Mouse (Mus musculus) urinary bladder, postnatal 10 days (tissue): ENCODE data around the gene Map3k11.

Source experiments
- DNase-seq: peaks from one replicate; pipeline ENCODE4 v3.0.0; 2022; ENCODE audit warnings: low spot score

Map3k11 gene

DNA sequence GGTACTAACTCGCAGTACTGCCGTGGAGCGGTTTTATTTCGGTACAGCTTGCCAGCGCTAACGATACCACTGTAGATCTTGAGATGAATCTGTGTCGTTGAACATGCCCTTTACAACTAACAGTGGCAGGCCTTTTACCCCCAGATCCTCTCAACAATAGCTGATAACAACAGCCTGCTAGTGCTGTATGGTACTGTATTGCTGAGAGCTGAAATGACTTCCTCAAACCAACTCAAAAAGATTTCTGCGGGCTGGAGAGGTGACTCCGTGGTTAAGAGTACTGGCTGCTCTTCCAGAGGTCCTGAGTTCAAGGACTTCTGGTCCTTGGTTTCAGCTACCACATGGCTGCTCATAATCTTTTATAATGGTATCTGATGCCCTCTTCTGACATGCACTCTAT is 45.8 kb downstream of the Map3k11 start:
- no peak for DNase-seq

DNA sequence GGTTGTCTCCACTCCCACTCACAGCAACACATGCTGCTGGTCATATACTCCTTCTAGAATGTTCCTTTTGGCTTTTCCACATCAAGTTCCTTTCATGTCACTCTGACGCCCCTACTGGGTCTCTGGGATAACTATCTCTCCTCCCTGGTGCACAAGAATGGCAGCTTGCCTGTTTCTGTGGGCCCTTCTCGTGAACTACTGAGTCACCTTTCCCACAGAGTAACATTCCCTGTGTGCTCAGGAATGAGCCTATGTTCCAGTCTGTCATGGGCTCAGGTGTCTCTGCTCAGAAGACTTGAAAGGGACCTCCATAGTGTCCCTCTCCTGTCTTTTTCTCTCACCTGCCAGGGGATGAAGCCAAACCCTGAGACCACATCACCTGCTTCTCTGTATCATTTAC is 50.9 kb downstream of the Map3k11 start:
- no peak for DNase-seq

DNA sequence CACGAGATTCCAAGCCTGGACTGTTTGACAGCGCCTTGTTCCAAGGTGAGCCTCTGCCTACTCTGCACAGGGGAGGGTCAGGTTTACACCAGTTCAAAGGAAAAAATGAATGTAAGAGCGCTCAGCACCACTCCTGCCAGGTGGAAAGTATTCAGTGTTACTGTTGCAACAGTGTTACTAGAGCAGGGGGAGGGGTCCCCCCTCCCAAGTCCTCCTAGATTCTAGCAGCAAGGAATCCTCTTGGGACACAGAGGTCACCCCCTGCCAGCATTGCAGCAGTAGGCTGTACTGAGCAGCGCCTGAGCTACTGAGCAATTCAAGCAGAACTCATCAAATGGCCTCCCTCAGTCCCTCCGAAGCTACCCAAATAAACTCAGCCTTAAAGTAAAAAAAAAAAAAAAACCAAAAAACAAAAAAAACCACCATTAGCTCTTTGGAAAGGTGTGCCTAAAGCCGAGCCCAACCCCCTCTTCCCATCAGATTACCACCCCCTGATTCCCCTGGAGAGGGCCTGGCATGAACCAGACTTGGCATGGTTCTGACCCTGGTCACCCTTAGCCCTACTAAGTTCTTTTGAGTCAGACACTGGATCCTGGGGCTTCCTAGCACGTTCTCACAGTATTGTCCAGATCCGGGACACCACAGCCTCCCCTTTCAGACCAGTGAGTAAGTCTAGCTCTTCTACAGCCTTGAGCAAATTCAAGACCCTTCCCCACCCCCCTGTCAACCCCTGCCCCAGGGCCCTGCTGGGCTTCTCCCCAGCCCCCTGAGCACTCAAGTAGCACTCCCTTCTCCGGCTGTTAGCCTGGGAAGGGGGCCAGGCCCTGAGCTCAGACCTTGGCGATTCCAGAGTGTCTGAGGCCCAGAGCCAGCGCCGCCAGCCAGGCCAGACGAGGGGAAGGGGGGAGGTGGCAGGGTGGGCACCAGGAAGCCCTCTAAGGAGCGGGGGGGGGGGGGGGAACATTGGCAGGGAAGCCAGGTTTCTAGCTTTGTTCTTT is 52.1 kb downstream of the Map3k11 start, which contains the start of gene Ltbp3:
TSS of gene Ltbp3 (plus strand) at position 585 of the 998 bp plus-strand sequence.
- DNase-seq: no peak

DNA sequence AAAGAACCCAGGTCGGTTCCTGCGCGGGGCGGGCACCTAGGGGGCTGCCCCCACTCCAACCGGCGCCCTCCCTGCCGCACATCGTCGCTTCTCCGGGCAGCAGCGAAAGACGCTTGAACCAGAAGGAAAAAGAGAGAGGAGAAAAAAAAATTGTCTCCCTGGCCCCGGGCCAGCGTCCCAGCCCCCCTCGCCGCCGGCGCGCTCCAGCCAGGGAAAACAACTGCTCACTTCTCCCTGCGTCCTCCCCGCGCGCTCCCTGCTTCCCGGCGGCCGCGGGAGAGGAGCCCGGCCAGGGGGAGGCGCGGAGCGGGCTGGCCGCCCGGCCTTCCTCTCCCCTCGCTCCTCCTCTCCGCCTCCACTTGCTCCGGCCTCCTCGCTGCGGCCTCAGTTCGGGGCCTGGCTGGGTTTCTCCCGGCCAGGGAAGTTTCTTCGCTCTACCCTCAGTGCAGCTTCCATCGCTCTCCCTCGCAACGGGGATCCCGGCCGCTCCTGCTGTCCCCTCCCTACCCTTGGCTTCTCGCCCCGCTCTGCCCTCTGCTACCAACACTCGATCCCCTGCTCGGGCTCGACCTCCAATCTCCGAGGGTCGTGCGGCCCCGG is 53.2 kb downstream of the Map3k11 start:
- no peak for DNase-seq

DNA sequence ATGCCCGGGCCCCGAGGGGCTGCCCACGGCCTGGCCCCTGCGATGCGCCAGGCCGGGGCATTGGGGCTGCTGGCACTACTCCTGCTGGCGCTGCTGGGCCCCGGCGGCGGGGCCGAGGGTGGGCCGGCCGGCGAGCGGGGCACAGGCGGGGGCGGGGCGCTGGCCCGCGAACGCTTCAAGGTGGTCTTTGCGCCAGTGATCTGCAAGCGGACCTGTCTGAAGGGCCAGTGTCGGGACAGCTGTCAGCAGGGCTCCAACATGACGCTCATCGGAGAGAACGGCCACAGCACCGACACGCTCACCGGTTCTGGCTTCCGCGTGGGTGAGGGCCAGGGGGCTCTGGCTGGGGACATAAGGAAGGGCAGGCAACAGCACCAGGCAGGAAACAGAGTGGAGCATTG is 53.7 kb downstream of the Map3k11 start:
- DNase-seq: no peak

DNA sequence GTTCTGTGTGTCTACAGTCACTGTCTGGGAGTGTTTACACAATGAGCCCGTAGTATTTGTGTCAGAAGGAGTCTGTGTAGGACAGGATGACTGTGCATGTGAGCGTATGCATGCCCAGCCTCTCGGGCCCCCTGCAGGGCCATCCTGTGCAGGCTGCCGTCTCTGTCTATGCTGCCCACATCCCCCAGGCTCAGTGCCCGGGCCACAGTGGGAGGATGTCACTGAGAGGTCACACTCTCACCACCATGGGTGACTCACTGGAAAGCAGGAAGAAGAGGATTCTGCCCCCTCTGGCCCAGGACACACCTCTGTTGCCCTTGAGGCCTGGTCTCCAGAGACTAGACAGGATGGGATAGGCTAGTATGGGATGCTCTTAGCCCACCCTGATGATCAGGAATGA is 55.0 kb downstream of the Map3k11 start:
- DNase-seq: no peak

DNA sequence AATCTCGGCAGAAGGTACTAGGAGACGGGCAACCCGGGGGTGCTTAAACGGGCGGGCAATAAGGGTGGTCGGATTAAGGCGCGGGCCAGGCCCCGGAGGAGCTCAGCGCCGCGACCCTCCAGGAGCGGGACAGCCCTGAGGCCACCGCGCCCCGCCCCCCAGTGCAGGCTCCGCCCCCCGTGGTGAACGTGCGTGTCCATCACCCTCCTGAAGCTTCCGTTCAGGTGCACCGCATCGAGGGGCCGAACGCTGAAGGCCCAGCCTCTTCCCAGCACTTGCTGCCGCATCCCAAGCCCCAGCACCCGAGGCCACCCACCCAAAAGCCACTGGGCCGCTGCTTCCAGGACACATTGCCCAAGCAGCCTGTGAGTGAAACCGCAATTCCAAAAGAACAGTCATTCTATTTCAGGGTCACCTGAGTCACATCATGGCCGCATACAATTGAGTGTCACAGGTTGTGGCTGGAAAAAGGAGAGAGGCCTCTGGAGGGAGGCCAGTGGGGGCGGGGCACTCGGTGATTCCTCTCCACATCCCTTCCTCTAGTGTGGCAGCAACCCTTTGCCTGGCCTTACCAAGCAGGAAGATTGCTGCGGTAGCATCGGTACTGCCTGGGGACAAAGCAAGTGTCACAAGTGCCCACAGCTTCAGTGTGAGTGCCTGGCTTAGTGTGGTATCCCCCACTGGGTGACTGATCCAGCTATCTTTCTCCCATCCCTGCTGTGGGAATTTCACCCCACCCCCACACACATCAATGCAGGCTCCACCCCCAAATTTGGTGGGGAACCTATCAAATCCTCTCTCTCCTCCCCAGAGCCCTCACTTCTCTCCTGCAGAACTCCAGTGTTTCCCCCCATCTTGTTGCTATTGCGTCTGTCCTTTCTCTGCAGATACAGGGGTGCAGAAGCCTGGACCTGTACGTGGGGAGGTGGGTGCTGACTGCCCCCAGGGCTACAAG is 57.5 kb downstream of the Map3k11 start:
- DNase-seq: no peak

DNA sequence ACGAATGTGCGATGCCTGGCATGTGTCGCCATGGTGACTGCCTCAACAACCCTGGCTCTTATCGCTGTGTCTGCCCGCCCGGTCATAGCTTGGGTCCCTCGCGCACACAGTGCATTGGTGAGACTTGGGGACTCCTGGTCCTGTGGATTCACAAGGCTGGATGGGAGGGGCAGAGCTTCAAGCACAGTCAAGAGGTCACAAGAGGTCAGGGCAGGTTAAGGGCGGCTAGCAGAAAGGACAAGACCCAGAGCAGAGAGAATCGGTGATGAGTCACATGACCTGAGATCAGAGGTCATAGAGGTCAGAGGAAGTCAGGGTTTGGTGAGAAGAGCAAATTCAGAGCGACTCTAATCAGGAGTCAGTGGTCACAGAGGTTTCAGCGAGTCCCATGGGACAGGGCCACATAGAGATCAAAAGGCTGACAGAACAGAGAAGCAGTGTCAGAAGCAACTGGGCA is 58.4 kb downstream of the Map3k11 start:
- DNase-seq: no peak

DNA sequence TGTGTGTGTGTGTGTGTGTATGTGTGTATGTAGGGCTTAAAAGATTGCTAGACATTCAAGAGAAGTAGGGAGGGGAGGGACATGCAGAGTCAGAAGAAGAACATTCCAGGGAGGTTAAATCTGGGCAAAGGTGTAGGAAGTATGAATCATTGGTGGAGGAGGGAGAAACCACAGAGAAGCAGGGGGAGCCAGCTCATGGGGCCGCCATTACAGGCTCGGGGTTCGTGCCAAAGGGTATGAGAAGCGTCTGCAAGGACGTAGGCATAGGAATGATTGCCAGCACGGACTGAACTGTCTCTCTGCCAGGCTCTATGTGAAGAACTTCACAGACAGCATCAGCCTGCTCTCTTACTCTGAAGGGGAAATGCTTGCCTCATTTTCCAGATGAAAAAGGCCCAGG is 60.9 kb downstream of the Map3k11 start:
- no peak for DNase-seq

DNA sequence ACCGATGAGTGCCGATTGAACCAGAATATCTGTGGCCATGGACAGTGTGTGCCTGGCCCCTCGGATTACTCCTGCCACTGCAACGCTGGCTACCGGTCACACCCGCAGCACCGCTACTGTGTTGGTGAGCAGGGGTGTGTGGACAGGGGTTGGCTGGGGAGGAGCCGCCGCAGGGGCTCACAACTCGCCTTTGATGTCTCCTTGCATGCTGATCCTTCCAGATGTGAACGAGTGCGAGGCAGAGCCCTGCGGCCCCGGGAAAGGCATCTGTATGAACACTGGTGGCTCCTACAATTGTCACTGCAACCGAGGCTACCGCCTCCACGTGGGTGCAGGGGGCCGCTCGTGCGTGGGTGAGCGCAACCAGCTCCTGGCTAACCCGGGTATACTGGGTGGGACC is 62.4 kb downstream of the Map3k11 start:
- DNase-seq: no peak

DNA sequence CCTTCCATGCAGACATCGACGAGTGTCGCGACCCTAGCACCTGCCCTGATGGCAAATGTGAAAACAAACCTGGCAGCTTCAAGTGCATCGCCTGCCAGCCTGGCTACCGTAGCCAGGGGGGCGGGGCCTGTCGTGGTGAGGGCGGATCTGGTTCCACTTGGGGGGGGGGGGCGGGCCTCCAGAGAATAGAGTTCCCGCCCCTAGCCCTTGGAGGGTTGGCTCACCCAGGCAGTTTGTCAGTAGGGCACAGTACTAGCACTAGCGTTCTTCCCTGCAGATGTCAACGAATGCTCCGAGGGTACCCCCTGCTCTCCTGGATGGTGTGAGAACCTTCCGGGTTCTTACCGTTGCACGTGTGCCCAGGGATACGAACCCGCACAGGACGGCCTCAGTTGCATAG is 63.2 kb downstream of the Map3k11 start:
- no peak for DNase-seq
